25 mouse cellular contexts compared by ENCODE assay signal in the genomic region with DNA sequence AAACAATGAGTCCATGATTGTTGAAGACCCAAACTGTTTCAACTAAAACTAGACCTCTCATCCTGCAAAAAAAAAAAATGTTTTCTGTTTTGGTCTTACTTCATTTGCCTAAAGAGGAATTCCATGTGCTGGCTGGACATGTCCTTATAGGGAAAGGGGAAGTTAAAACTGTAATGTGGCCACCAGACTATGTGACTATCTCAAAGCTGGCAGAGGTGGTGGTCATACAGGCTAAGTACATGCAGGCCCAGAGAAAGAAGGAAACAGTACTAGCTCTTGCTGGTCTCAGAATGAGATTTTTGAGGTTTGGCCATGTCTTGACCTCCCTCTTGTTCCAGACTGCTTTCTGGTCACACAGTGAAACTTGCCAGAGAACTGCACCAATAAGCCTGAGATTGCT. TPM values are rescaled to one million over a fixed set of nuclear protein-coding genes. Genes with fewer than 3 reads are reported as not detected.
A peak's percentile ranks its signal among the peaks of the same experiment; 100 is the strongest.
DNase-seq lines count a peak whose midpoint lies in the region; ATAC-seq lines count a peak whose summit lies in the region.
"Had no signal": no experiment of that assay in that cellular context is flagged by ENCODE, and none has a peak within 500 bp of the region (broad histone marks: within the 10 kb centered on the region; RNA-seq: fewer than 3 reads in every experiment).

No protein-coding gene starts in this region.

- no peaks in the 10 kb centered on the region for H3K9me3 ChIP-seq in hindbrain, embryonic 10.5 days
- H3K9me3 ChIP-seq: heart, embryonic 10.5 days; heart, embryonic 13.5 days; hindbrain, embryonic 12.5 days; hindbrain, embryonic 15.5 days; intestine, embryonic 15.5 days had no signal

- H3K36me3 ChIP-seq in hindbrain, embryonic 10.5 days, result no peaks in the 10 kb centered on the region
- H3K36me3 ChIP-seq: heart, embryonic 10.5 days; heart, embryonic 13.5 days; hindbrain, embryonic 12.5 days; hindbrain, embryonic 15.5 days; intestine, embryonic 15.5 days had no signal

- H3K27ac ChIP-seq in hindbrain, embryonic 10.5 days, result no peak overlapping the region
- H3K27ac ChIP-seq: heart, adult 2 months; heart, embryonic 10.5 days; heart, embryonic 13.5 days; hindbrain, embryonic 12.5 days; hindbrain, embryonic 15.5 days; intestine, embryonic 15.5 days had no signal

- ATAC-seq in megakaryocyte progenitor cell, adult 5-6 weeks (replicated peaks; ENCODE audit: poor library complexity), result peak; percentile 55
- ATAC-seq: forebrain, postnatal 0 days; intestine, embryonic 15.5 days had no signal

- no peaks in the 10 kb centered on the region for H3K4me1 ChIP-seq in hindbrain, embryonic 10.5 days (replicated peaks)
- H3K4me1 ChIP-seq: heart, embryonic 10.5 days; heart, embryonic 13.5 days; hindbrain, embryonic 12.5 days; hindbrain, embryonic 15.5 days; intestine, embryonic 15.5 days had no signal

- H3K27me3 ChIP-seq in hindbrain, embryonic 10.5 days (ENCODE audit: insufficient read depth, poor library complexity, severe bottlenecking), result no peaks in the 10 kb centered on the region
- H3K27me3 ChIP-seq: heart, embryonic 13.5 days; hindbrain, embryonic 12.5 days; hindbrain, embryonic 15.5 days; intestine, embryonic 15.5 days had no signal

- DNase-seq in 416B (ENCODE audit: low read depth) (peak; percentile 73), adipocyte (ENCODE audit: low spot score) (peak; percentile 26)
- peak; percentile 25 for DNase-seq in fibroblast of lung, adult 2 months (ENCODE audit: low read depth)
- no peak for DNase-seq in cerebellum, adult 9-10 months
- no peak for DNase-seq in hindbrain, embryonic 10.5 days (ENCODE audit: low spot score)
- DNase-seq in spleen, postnatal 36 days (ENCODE audit: low spot score in 2 of 2), result no peak
- DNase-seq: adrenal gland, postnatal 10 days; adrenal gland, postnatal 36 days; B cell, adult 2 months; cerebellum, adult 11 months; cerebellum, adult 2 months; cerebellum, postnatal 10 days; cerebellum, postnatal 36 days; forebrain, postnatal 0 days; gastrocnemius, postnatal 25 days; heart, adult 2 months; heart, postnatal 14 days; heart, postnatal 4 days; kidney, adult 18-20 months had no signal

- no peak overlapping the region for H3K4me3 ChIP-seq in hindbrain, embryonic 10.5 days
- H3K4me3 ChIP-seq: heart, adult 2 months; heart, embryonic 10.5 days; heart, embryonic 13.5 days; hindbrain, embryonic 12.5 days; hindbrain, embryonic 15.5 days; intestine, embryonic 15.5 days had no signal

RNA-seq across cellular contexts. Expression of a gene that starts 9.2 kb away (rescaled TPM):
- total RNA-seq in megakaryocyte progenitor cell, adult 5-6 weeks (2015), result 13.0 and 14.9 TPM in 2 replicates
- total RNA-seq in megakaryocyte progenitor cell, adult 5-6 weeks (2017), result 12.0 and 16.6 TPM in 2 replicates
- polyA plus RNA-seq in hindbrain, embryonic 10.5 days (2016; fragmentation: Nextera tagmentation; extraction: Ambion mirVana), result 2.0 and 2.4 TPM in 2 replicates

RNA-seq across cellular contexts. Expression of a gene that starts 36.3 kb away (rescaled TPM):
- total RNA-seq in megakaryocyte progenitor cell, adult 5-6 weeks (2015), result 5.3 TPM in 2 replicates
- total RNA-seq in megakaryocyte progenitor cell, adult 5-6 weeks (2017), result 8.0 and 18.4 TPM in 2 replicates
- polyA plus RNA-seq in hindbrain, embryonic 10.5 days (2016; fragmentation: Nextera tagmentation; extraction: Ambion mirVana), result 3.2 and 4.3 TPM in 2 replicates

Comparison
In these comparisons a context has a peak if more than half of its experiments do, and no peak if none do; other contexts are left out.
1. DNase-seq: peak in 416B (single experiment), adipocyte (single experiment) and fibroblast of lung, adult 2 months (single experiment); none in cerebellum, adult 9-10 months (single experiment), hindbrain, embryonic 10.5 days (single experiment) and spleen, postnatal 36 days (0 of 2).